ENCODE assay signal across 21 mouse cellular contexts in the genomic region with DNA sequence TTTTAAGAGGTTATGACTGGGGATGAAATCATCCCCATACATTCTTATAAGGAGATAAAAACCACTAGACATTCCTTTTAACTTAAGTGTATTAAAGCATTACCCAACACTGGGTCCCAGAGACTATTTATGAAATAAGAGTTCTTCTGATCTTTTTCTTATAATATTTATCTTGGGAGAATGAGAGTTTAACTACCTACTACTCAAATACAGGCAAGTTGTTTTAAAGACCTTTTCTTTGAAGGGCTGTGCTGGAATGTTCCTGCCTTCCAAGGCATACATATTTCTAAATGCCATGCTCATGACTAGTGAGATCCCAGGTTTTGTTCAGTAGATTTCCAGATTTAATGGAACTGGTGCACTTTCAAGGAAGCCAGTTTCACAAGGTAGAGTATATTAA.
DNase-seq lines count a peak whose midpoint lies in the region; ATAC-seq and TF ChIP-seq lines count a peak whose summit lies in the region.
"Had no signal": no experiment of that assay in that cellular context is flagged by ENCODE, and none has a peak within 500 bp of the region (broad histone marks: within the 10 kb centered on the region; RNA-seq: fewer than 3 reads in every experiment).

No protein-coding gene starts in this region.

- H3K9me3 ChIP-seq in limb, embryonic 14.5 days (ENCODE audit: control insufficient read depth, low read length) = no peaks in the 10 kb centered on the region
- H3K9me3 ChIP-seq in limb, embryonic 10.5 days (replicated peaks) = no peaks in the 10 kb centered on the region
- no peaks in the 10 kb centered on the region for H3K9me3 ChIP-seq in lung, postnatal 0 days (ENCODE audit: low read length)
- H3K9me3 ChIP-seq: embryonic facial prominence, embryonic 15.5 days; forebrain, embryonic 15.5 days; G1E; heart, embryonic 12.5 days; hindbrain, embryonic 15.5 days had no signal

- H3K4me2 ChIP-seq in limb, embryonic 14.5 days (replicated peaks; ENCODE audit: low read depth, low read length, severe bottlenecking) = no peak overlapping the region
- no peak overlapping the region for H3K4me2 ChIP-seq in lung, postnatal 0 days (replicated peaks; ENCODE audit: low read depth, low read length)
- H3K4me2 ChIP-seq: embryonic facial prominence, embryonic 15.5 days; forebrain, embryonic 15.5 days; heart, embryonic 12.5 days; hindbrain, embryonic 15.5 days had no signal

- TF ChIP-seq EP300 in lung, postnatal 0 days (IDR thresholded peaks at IDR 0.05) = peak; percentile 99

- no peak overlapping the region for H3K4me3 ChIP-seq in limb, embryonic 14.5 days (replicated peaks; ENCODE audit: low read length)
- H3K4me3 ChIP-seq in limb, embryonic 10.5 days = no peak overlapping the region
- H3K4me3 ChIP-seq in lung, postnatal 0 days (ENCODE audit: low read depth, low read length) = no peak overlapping the region
- no peak overlapping the region for H3K4me3 ChIP-seq in lung, adult 2 months (replicated peaks; ENCODE audit: extremely low read depth, low read depth, low read length)
- H3K4me3 ChIP-seq: embryonic facial prominence, embryonic 15.5 days; forebrain, embryonic 15.5 days; heart, embryonic 12.5 days; hindbrain, embryonic 15.5 days had no signal

- no peak overlapping the region for H3K9ac ChIP-seq in limb, embryonic 14.5 days (ENCODE audit: low read depth, low read length, severe bottlenecking)
- no peak overlapping the region for H3K9ac ChIP-seq in lung, postnatal 0 days (replicated peaks; ENCODE audit: low read depth)
- H3K9ac ChIP-seq: embryonic facial prominence, embryonic 15.5 days; forebrain, embryonic 15.5 days; heart, embryonic 12.5 days; hindbrain, embryonic 15.5 days had no signal

- no peak overlapping the region for H3K27ac ChIP-seq in limb, embryonic 14.5 days (replicated peaks; ENCODE audit: low read depth, low read length)
- no peak overlapping the region for H3K27ac ChIP-seq in limb, embryonic 10.5 days
- no peak overlapping the region for H3K27ac ChIP-seq in lung, postnatal 0 days (ENCODE audit: low read length)
- H3K27ac ChIP-seq: embryonic facial prominence, embryonic 15.5 days; forebrain, embryonic 15.5 days; hindbrain, embryonic 15.5 days had no signal

- TF ChIP-seq CTCF in lung, postnatal 0 days (IDR thresholded peaks at IDR 0.05) = no peak
- TF ChIP-seq CTCF in lung, adult 2 months (IDR thresholded peaks at IDR 0.05; ENCODE audit: insufficient read depth, low read length) = no peak

- no peak for TF ChIP-seq POLR2A in limb, embryonic 14.5 days (IDR thresholded peaks at IDR 0.05; ENCODE audit: borderline replicate concordance, extremely low read depth, insufficient read depth, insufficient read length)
- TF ChIP-seq POLR2A in lung, adult 2 months (IDR thresholded peaks at IDR 0.05; ENCODE audit: borderline replicate concordance, extremely low read depth, low read depth, low read length) = no peak

- DNase-seq in limb, embryonic 14.5 days (ENCODE audit: low spot score) = no peak
- no peak for DNase-seq in limb, embryonic 10.5 days (ENCODE audit: low spot score)
- peak; percentile 92 for DNase-seq in lung, postnatal 0 days (ENCODE audit: low spot score)
- DNase-seq in lung, adult 2 months = no peak
- DNase-seq in NIH3T3 (ENCODE audit: low read depth) = peak; percentile 27
- DNase-seq in lung, postnatal 36 days = peak; percentile 66
- DNase-seq: adrenal gland, postnatal 10 days; cerebellum, adult 11 months; cerebellum, adult 8-10 months; cerebellum, postnatal 14 days; embryo, embryonic 11 days; gastrocnemius, postnatal 14 days; heart, postnatal 36 days had no signal

- H3K36me3 ChIP-seq in limb, embryonic 14.5 days (ENCODE audit: control insufficient read depth, insufficient read depth, low read length) = no peaks in the 10 kb centered on the region
- H3K36me3 ChIP-seq in limb, embryonic 10.5 days = no peaks in the 10 kb centered on the region
- H3K36me3 ChIP-seq in lung, postnatal 0 days (ENCODE audit: insufficient read depth, low read length) = no peaks in the 10 kb centered on the region
- H3K36me3 ChIP-seq: embryonic facial prominence, embryonic 15.5 days; forebrain, embryonic 15.5 days; G1E; heart, embryonic 12.5 days; hindbrain, embryonic 15.5 days had no signal

- 0 out of 2 replicates have a peak, but pooled peaks have one; percentile 4 for ATAC-seq in limb, embryonic 14.5 days (ENCODE audit: low FRiP score, low read depth)
- ATAC-seq in lung, postnatal 0 days = peak; percentile 95
- no peak for ATAC-seq in monocyte, adult 5-6 weeks (replicated peaks; ENCODE audit: insufficient number of reproducible peaks, low FRiP score, low TSS enrichment, poor library complexity, severe bottlenecking)
- ATAC-seq in megakaryocyte progenitor cell, adult 5-6 weeks (replicated peaks; ENCODE audit: poor library complexity) = no peak
- ATAC-seq: CD4-positive, CD25-positive, alpha-beta regulatory T cell, adult 4 months; forebrain, embryonic 15.5 days had no signal

- no peaks in the 10 kb centered on the region for H3K4me1 ChIP-seq in limb, embryonic 14.5 days (ENCODE audit: control insufficient read depth, insufficient read depth, low read length)
- H3K4me1 ChIP-seq in limb, embryonic 10.5 days = no peaks in the 10 kb centered on the region
- H3K4me1 ChIP-seq in lung, postnatal 0 days (ENCODE audit: insufficient read depth, low read depth, low read length) = no peaks in the 10 kb centered on the region
- H3K4me1 ChIP-seq in lung, adult 2 months (ENCODE audit: control insufficient read depth, insufficient read depth, low read length) = no peaks in the 10 kb centered on the region; the same call in 1 of the 2 replicates
- H3K4me1 ChIP-seq: embryonic facial prominence, embryonic 15.5 days; forebrain, embryonic 15.5 days; hindbrain, embryonic 15.5 days had no signal

- H3K27me3 ChIP-seq in limb, embryonic 14.5 days (ENCODE audit: control insufficient read depth, insufficient read depth, low read length) = no peaks in the 10 kb centered on the region
- H3K27me3 ChIP-seq in limb, embryonic 10.5 days (ENCODE audit: low read depth, poor library complexity, severe bottlenecking) = no peaks in the 10 kb centered on the region
- H3K27me3 ChIP-seq in lung, postnatal 0 days (replicated peaks; ENCODE audit: insufficient read depth, low read length) = no peaks in the 10 kb centered on the region
- H3K27me3 ChIP-seq: embryonic facial prominence, embryonic 15.5 days; forebrain, embryonic 15.5 days; heart, embryonic 12.5 days; hindbrain, embryonic 15.5 days had no signal

Comparison
In these comparisons a context has a peak if more than half of its experiments do, and no peak if none do; other contexts are left out.
1. DNase-seq: peak in lung, postnatal 0 days (single experiment), NIH3T3 (single experiment) and lung, postnatal 36 days (single experiment); none in limb, embryonic 14.5 days (single experiment), limb, embryonic 10.5 days (single experiment) and lung, adult 2 months (single experiment).
2. ATAC-seq: peak in limb, embryonic 14.5 days (single experiment) and lung, postnatal 0 days (single experiment); none in monocyte, adult 5-6 weeks (single experiment) and megakaryocyte progenitor cell, adult 5-6 weeks (single experiment).